Mouse (Mus musculus): Measurements from ENCODE around the gene Pole2. TPM values are rescaled to one million over a fixed set of nuclear protein-coding genes. Genes with fewer than 3 reads are reported as not detected.

Gene Pole2
- polyA plus RNA-seq, 1 experiment from 2014 or later, result 25.8 TPM

DNA sequence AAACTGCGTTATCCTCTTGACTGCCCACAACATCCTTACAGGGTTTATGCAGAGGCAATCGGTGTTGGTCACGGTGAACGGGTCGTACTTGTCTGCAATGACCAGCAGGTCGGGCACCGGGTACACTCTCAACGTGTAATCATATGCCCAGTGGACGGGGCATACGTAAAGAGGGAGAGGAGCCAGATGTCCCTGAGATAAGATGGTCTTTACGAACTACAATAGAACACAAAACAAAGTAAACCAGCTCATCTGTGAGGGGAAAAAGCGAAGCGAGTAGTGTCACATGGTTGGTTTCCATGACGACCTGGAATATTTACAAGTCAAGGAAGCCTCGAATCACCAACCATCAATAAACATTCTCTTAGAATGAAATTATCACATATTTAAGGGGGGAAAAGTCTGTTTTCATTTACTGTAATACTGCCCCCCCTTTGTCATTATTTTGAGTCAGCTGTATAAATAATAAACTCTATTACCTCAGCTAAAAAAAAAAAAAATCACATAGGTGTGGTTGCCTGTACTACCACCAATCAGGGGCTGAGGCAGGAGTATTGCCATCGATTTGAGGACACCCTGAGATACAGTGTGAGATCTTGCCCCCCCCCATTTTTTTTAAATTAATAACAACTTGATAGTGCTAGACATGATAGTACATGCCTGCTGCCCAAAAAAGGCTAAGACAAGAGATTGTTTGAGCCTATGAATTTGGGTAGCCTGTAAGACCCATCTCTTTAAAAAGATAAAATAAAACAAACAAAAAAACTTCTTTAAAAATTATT, 23.8 kb downstream of the Pole2 start, which contains the start of gene Gm49384:
TSS of gene Gm49384 (minus strand) at position 216 of the 782 bp plus-strand sequence.
- ATAC-seq (ENCODE audit: low FRiP score) (0 out of 2 replicates have a peak, but pooled peaks have one; percentile 47), DNase-seq (ENCODE audit: low spot score) (peak; percentile 49)
- H3K27ac ChIP-seq (ENCODE audit: low read depth, low read length), result no peak within 1 kb of the TSS
- no peak within 1 kb of the TSS for H3K9ac ChIP-seq (ENCODE audit: low read depth, low read length)
- H3K4me2 ChIP-seq (replicated peaks; ENCODE audit: low read depth, low read length), result no peak within 1 kb of the TSS
- H3K4me3 ChIP-seq (ENCODE audit: low read depth, low read length), result no peak within 1 kb of the TSS
- no peaks in the 10 kb centered on the region; the same call in 1 of the 2 replicates for H3K36me3 ChIP-seq (ENCODE audit: control insufficient read depth, insufficient read depth, low read length)
- no peaks in the 10 kb centered on the region for H3K9me3 ChIP-seq (ENCODE audit: control insufficient read depth, low read length)
- H3K4me1 ChIP-seq (replicated peaks; ENCODE audit: control insufficient read depth, insufficient read depth, low read length), result no peaks in the 10 kb centered on the region
- 77% methylated on average over 16 of the region's 16 CpGs for WGBS
- H3K27me3 ChIP-seq (ENCODE audit: control insufficient read depth, insufficient read depth, low read length), result no peaks in the 10 kb centered on the region

GRCm38 (mm10) chr12:69198985-69199384, 29.0 kb downstream of the Pole2 start:
- H3K27ac ChIP-seq (ENCODE audit: low read depth, low read length), result no peak overlapping the region
- no peak overlapping the region for H3K4me2 ChIP-seq (replicated peaks; ENCODE audit: low read depth, low read length)
- no peak overlapping the region for H3K9ac ChIP-seq (ENCODE audit: low read depth, low read length)
- no peaks in the 10 kb centered on the region; the same call in 1 of the 2 replicates for H3K36me3 ChIP-seq (ENCODE audit: control insufficient read depth, insufficient read depth, low read length)
- 0 out of 2 replicates have a peak, but pooled peaks cover 2% of the 10 kb centered on the region for H3K4me1 ChIP-seq (replicated peaks; ENCODE audit: control insufficient read depth, insufficient read depth, low read length)
- no peaks in the 10 kb centered on the region for H3K27me3 ChIP-seq (ENCODE audit: control insufficient read depth, insufficient read depth, low read length)
- DNase-seq (ENCODE audit: low spot score) (no peak), ATAC-seq (ENCODE audit: low FRiP score) (no peak)
- H3K9me3 ChIP-seq (ENCODE audit: control insufficient read depth, low read length), result no peaks in the 10 kb centered on the region
- no peak overlapping the region for H3K4me3 ChIP-seq (ENCODE audit: low read depth, low read length)

- Histone ChIP-seq H3K4me2 (replicated peaks; ENCODE audit: low read depth, low read length) (peak within 1 kb of the TSS; percentile 98), H3K27me3 (ENCODE audit: control insufficient read depth, insufficient read depth, low read length) (no peaks in the 10 kb centered on the region), H3K4me3 (ENCODE audit: low read depth, low read length) (peak within 1 kb of the TSS; percentile 94), H3K27ac (ENCODE audit: low read depth, low read length) (peak within 1 kb of the TSS; percentile 89), H3K4me1 (replicated peaks; ENCODE audit: control insufficient read depth, insufficient read depth, low read length) (0 out of 2 replicates have a peak, but pooled peaks cover 2% of the 10 kb centered on the region), H3K36me3 (ENCODE audit: control insufficient read depth, insufficient read depth, low read length) (no peaks in the 10 kb centered on the region; the same call in 1 of the 2 replicates), H3K9me3 (ENCODE audit: control insufficient read depth, low read length) (no peaks in the 10 kb centered on the region), H3K9ac (ENCODE audit: low read depth, low read length) (peak within 1 kb of the TSS; percentile 88)
- under 1% methylated on average over 18 of the region's 18 CpGs for WGBS
- ATAC-seq (ENCODE audit: low FRiP score) (peak; percentile 60), DNase-seq (ENCODE audit: low spot score) (peak; percentile 84)
These were observed 29.8 kb downstream of the Pole2 start, which contains the start of gene Dnaaf2 for GRCm38 (mm10) chr12:69198164-69198535. Dnaaf2 (minus strand) TSS chr12:69198429.

DNA sequence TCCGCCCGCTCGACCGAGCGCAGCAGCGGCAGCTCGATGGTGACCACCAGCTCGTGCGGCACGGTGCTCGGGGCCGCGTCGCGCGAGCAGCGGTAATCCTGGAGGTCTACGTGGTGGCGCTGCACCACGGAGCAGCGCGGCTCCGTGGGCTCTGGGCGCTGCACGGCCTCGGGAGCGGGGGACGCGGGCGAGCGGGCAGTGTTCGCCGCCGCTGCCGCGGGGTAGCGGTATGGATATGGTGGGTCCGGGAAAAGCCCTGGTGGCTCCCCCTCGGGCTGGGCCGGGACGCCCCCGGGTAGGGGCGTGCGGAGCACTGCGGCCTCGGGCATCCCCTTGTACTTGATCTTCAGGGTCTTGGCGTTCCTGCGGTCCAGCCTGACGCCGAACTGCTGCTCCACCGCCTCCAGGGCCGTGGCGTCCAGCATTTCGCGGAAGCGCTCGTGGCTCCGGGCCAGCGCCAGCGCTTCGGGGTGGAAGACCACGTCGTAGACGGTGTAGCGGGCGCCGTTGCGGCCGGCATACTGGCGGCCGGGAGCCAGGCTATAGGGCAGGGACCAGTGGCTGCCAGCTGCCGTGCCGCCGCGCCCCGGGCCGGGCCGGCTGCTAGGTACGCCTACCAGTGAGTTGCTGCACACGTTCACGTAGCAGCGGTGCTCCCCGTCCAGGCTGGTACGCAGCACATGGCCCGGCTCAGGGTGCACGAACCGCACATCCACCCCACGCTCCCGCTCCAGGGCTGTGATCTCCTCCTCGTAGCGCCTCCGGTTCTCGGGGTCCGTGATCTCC, 30.4 kb downstream of the Pole2 start:
- H3K27me3 ChIP-seq (ENCODE audit: control insufficient read depth, insufficient read depth, low read length), result no peaks in the 10 kb centered on the region
- no peaks in the 10 kb centered on the region for H3K9me3 ChIP-seq (ENCODE audit: control insufficient read depth, low read length)
- under 1% methylated on average over 90 of the region's 94 CpGs for WGBS
- H3K4me3 ChIP-seq (ENCODE audit: low read depth, low read length), result peak overlapping the region; percentile 94
- 0 out of 2 replicates have a peak, but pooled peaks cover 2% of the 10 kb centered on the region for H3K4me1 ChIP-seq (replicated peaks; ENCODE audit: control insufficient read depth, insufficient read depth, low read length)
- peak overlapping the region; percentile 89 for H3K27ac ChIP-seq (ENCODE audit: low read depth, low read length)
- DNase-seq (ENCODE audit: low spot score), result peak; percentile 67
- H3K36me3 ChIP-seq (ENCODE audit: control insufficient read depth, insufficient read depth, low read length), result no peaks in the 10 kb centered on the region; the same call in 1 of the 2 replicates
- peak overlapping the region; percentile 98 for H3K4me2 ChIP-seq (replicated peaks; ENCODE audit: low read depth, low read length)
- peak overlapping the region; percentile 88 for H3K9ac ChIP-seq (ENCODE audit: low read depth, low read length)
- peak; percentile 80 for ATAC-seq (ENCODE audit: low FRiP score)

- ATAC-seq (ENCODE audit: low FRiP score), result peak; percentile 85
- under 1% methylated on average over 75 of the region's 75 CpGs for WGBS
- 0 out of 2 replicates have a peak, but pooled peaks cover 2% of the 10 kb centered on the region for H3K4me1 ChIP-seq (replicated peaks; ENCODE audit: control insufficient read depth, insufficient read depth, low read length)
These were observed 31.3 kb downstream of the Pole2 start, which contains the start of gene Gm49383 for GRCm38 (mm10) chr12:69196444-69197377. Gm49383 (minus strand) TSS chr12:69197104.

DNA sequence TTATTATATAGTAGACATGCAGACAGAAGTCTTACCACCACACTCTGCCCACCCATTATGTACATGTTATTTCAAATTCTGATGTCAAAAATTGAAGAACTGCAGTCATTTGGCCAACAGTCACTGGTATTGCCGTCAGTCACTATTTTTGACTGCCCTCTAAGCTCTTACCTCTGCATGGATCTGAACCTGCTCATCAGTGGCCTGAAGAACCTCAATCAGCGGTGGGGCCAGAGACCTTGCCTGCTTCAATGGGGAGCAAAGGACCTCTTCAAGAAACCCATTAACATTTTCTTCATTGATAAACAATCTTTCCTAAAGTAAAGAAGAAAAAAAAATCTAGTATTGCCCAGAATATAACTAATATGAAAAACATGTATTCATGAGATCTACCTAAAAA, 35.4 kb downstream of the Pole2 start:
- H3K4me1 ChIP-seq (replicated peaks; ENCODE audit: control insufficient read depth, insufficient read depth, low read length), result 0 out of 2 replicates have a peak, but pooled peaks cover 2% of the 10 kb centered on the region
- no peak overlapping the region for H3K27ac ChIP-seq (ENCODE audit: low read depth, low read length)
- no peaks in the 10 kb centered on the region for H3K27me3 ChIP-seq (ENCODE audit: control insufficient read depth, insufficient read depth, low read length)
- no peaks in the 10 kb centered on the region for H3K9me3 ChIP-seq (ENCODE audit: control insufficient read depth, low read length)
- DNase-seq (ENCODE audit: low spot score) (no peak), ATAC-seq (ENCODE audit: low FRiP score) (no peak)
- peaks cover 4% of the 10 kb centered on the region; the same call in 1 of the 2 replicates for H3K36me3 ChIP-seq (ENCODE audit: control insufficient read depth, insufficient read depth, low read length)
- no peak overlapping the region for H3K9ac ChIP-seq (ENCODE audit: low read depth, low read length)
- H3K4me2 ChIP-seq (replicated peaks; ENCODE audit: low read depth, low read length), result no peak overlapping the region
- no peak overlapping the region for H3K4me3 ChIP-seq (ENCODE audit: low read depth, low read length)
- 97% methylated on average over 2 of the region's 2 CpGs for WGBS

More at GRCm38 (mm10) chr12:69196444-69197377, 31.3 kb downstream of the Pole2 start, which contains the start of gene Gm49383:
- H3K4me2 ChIP-seq (replicated peaks; ENCODE audit: low read depth, low read length), result peak within 1 kb of the TSS; percentile 98
- H3K27me3 ChIP-seq (ENCODE audit: control insufficient read depth, insufficient read depth, low read length), result no peaks in the 10 kb centered on the region
- peak within 1 kb of the TSS; percentile 89 for H3K27ac ChIP-seq (ENCODE audit: low read depth, low read length)
- H3K4me3 ChIP-seq (ENCODE audit: low read depth, low read length), result peak within 1 kb of the TSS; percentile 94
- H3K36me3 ChIP-seq (ENCODE audit: control insufficient read depth, insufficient read depth, low read length), result peaks cover 2% of the 10 kb centered on the region; the same call in 1 of the 2 replicates
- H3K9ac ChIP-seq (ENCODE audit: low read depth, low read length), result peak within 1 kb of the TSS; percentile 88
- peak; percentile 90 for DNase-seq (ENCODE audit: low spot score)
- no peaks in the 10 kb centered on the region for H3K9me3 ChIP-seq (ENCODE audit: control insufficient read depth, low read length)

DNA sequence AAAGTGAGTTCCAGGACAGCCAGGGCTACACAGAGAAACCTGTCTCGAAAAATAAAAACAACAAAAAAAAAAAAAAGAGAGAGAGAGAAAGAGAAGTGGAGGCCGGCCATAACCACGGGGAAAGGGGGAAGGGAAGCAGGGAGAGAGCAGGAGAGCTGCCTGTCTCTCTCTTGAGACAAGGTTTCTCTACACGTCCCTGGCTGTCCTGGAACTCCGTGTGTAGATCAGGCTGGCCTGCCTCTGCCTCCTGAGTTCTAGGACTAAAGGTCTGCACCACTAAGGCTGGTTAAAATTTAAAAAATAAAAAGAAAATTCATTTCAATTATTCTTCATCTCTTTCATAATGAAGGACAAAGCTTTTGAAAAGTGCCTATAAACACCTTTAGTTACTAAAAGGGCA, 36.6 kb downstream of the Pole2 start:
- no peaks in the 10 kb centered on the region for H3K27me3 ChIP-seq (ENCODE audit: control insufficient read depth, insufficient read depth, low read length)
- H3K4me1 ChIP-seq (replicated peaks; ENCODE audit: control insufficient read depth, insufficient read depth, low read length), result 0 out of 2 replicates have a peak, but pooled peaks cover 2% of the 10 kb centered on the region
- ATAC-seq (ENCODE audit: low FRiP score), result no peak
- peaks cover 4% of the 10 kb centered on the region; the same call in 1 of the 2 replicates for H3K36me3 ChIP-seq (ENCODE audit: control insufficient read depth, insufficient read depth, low read length)
- no peak overlapping the region for H3K9ac ChIP-seq (ENCODE audit: low read depth, low read length)
- H3K4me2 ChIP-seq (replicated peaks; ENCODE audit: low read depth, low read length), result no peak overlapping the region
- no peaks in the 10 kb centered on the region for H3K9me3 ChIP-seq (ENCODE audit: control insufficient read depth, low read length)
- no peak overlapping the region for H3K27ac ChIP-seq (ENCODE audit: low read depth, low read length)
- WGBS, result 94% methylated on average over 5 of the region's 5 CpGs
- DNase-seq (ENCODE audit: low spot score), result no peak
- H3K4me3 ChIP-seq (ENCODE audit: low read depth, low read length), result no peak overlapping the region
